Mouse (Mus musculus) CH12.LX (cell line): ENCODE data around the gene Ankmy2. TPM values are rescaled to one million over a fixed set of nuclear protein-coding genes. Genes with fewer than 3 reads are reported as not detected.

Experiments used
- DNase-seq: peaks from one replicate; pipeline ENCODE4 v3.0.0-alpha.2; 2013; ENCODE audit errors: extremely low read depth
- H3K27ac ChIP-seq: 2 replicates; pipeline ENCODE4 v1.5.1; 2012; ENCODE audit warnings: low read depth, mild to moderate bottlenecking, control low read depth, moderate library complexity; ENCODE audit not compliant: insufficient read depth
- H3K27me3 ChIP-seq: replicated peaks from 2 replicates; pipeline ENCODE3; 2012; ENCODE audit warnings: inconsistent platforms
- H3K36me3 ChIP-seq, 2 experiments: replicated peaks in 1 of 2; 2 replicates each; pipeline versions ENCODE3 to v1.6.1; 2012; ENCODE audit warnings: inconsistent platforms in 1 of 2, low read length in 1 of 2, mild to moderate bottlenecking in 1 of 2, mixed read lengths in 1 of 2, moderate library complexity in 1 of 2; ENCODE audit not compliant: control insufficient read depth in 1 of 2, insufficient read depth in 1 of 2
- H3K4me1 ChIP-seq, 2 experiments: 2 replicates each; pipeline ENCODE4 v1.6.1; 2012; ENCODE audit warnings: inconsistent platforms in 1 of 2, moderate library complexity in 1 of 2; ENCODE audit not compliant: insufficient read depth in 2 of 2, control insufficient read depth in 1 of 2
- H3K4me2 ChIP-seq: 2 replicates; pipeline ENCODE4 v1.6.1; 2012; ENCODE audit warnings: low read depth, mild to moderate bottlenecking, control low read depth; ENCODE audit not compliant: poor library complexity, insufficient read depth, severe bottlenecking
- H3K4me3 ChIP-seq, 3 experiments: fragments of 150-350 bp in 1 of 3; sonication (generic) in 1 of 3; replicated peaks in 1 of 3; 2 replicates each; pipeline versions ENCODE3 to v1.5.1; 2011 to 2012; ENCODE audit warnings: low read depth in 2 of 3, low read length in 2 of 3, mild to moderate bottlenecking in 2 of 3, moderate library complexity in 2 of 3, control low read depth in 1 of 3, improper control_type of control experiment in 1 of 3, inconsistent platforms in 1 of 3, mixed read lengths in 1 of 3; ENCODE audit not compliant: poor library complexity in 1 of 3
- H3K79me2 ChIP-seq: replicated peaks from 2 replicates; pipeline ENCODE4 v1.6.1; 2012; ENCODE audit warnings: mild to moderate bottlenecking, moderate library complexity; ENCODE audit not compliant: control insufficient read depth, poor library complexity, insufficient read depth, severe bottlenecking; ENCODE audit errors: extremely low read depth
- H3K9ac ChIP-seq: 2 replicates; pipeline ENCODE4 v1.6.1; 2012; ENCODE audit warnings: low read depth, mild to moderate bottlenecking, control low read depth, moderate library complexity; ENCODE audit not compliant: insufficient read depth
- H3K9me3 ChIP-seq: replicated peaks from 2 replicates; pipeline ENCODE3; 2012; ENCODE audit warnings: low read length, inconsistent platforms, mixed read lengths
- BHLHE40 ChIP-seq: IDR thresholded peaks from 2 replicates; pipeline ENCODE4 v1.6.1; 2011; ENCODE audit warnings: mild to moderate bottlenecking, low read depth, low read length, improper control_type of control experiment
- CHD1 ChIP-seq: IDR thresholded peaks from 2 replicates; pipeline ENCODE4 v1.6.1; 2012; ENCODE audit warnings: low read depth, low read length, improper control_type of control experiment, inconsistent platforms
- CHD2 ChIP-seq: IDR thresholded peaks from 2 replicates; pipeline ENCODE4 v1.6.1; 2011; ENCODE audit warnings: low read length, improper control_type of control experiment
- CTCF ChIP-seq, 2 experiments: IDR thresholded peaks in 1 of 2; conservative IDR thresholded peaks in 1 of 2; 2 replicates each; pipeline ENCODE4 v1.5.1; 2011 to 2012; ENCODE audit warnings: low read depth in 2 of 2, low read length in 2 of 2, improper control_type of control experiment in 1 of 2, inconsistent platforms in 1 of 2, mild to moderate bottlenecking in 1 of 2, moderate library complexity in 1 of 2
- ELF1 ChIP-seq: IDR thresholded peaks from 2 replicates; pipeline ENCODE4 v1.6.1; 2014; ENCODE audit warnings: low read depth, mild to moderate bottlenecking, inconsistent platforms, low read length, improper control_type of control experiment
- EP300 ChIP-seq: IDR thresholded peaks from 2 replicates; pipeline ENCODE4 v1.6.1; 2011; ENCODE audit warnings: low read length, improper control_type of control experiment
- HCFC1 ChIP-seq: IDR thresholded peaks from 2 replicates; pipeline ENCODE4 v1.6.1; 2012; ENCODE audit warnings: low read depth, mild to moderate bottlenecking, inconsistent platforms, low read length, improper control_type of control experiment
- IRF4 ChIP-seq: IDR thresholded peaks from 2 replicates; pipeline ENCODE4 v1.6.1; 2014; ENCODE audit warnings: low read depth, mild to moderate bottlenecking, inconsistent platforms, low read length, improper control_type of control experiment
- JUND ChIP-seq: conservative IDR thresholded peaks from 2 replicates; pipeline ENCODE4 v1.6.1; 2011; ENCODE audit warnings: low read depth, low read length, improper control_type of control experiment
- MAFK ChIP-seq: IDR thresholded peaks from 2 replicates; pipeline ENCODE4 v1.6.1; 2011; ENCODE audit warnings: low read length, improper control_type of control experiment; ENCODE audit not compliant: insufficient replicate concordance
- MAX ChIP-seq: IDR thresholded peaks from 2 replicates; pipeline ENCODE4 v1.6.1; 2011; ENCODE audit warnings: low read length, improper control_type of control experiment
- MAZ ChIP-seq: IDR thresholded peaks from 2 replicates; pipeline ENCODE4 v1.6.1; 2012; ENCODE audit warnings: low read depth, mild to moderate bottlenecking, inconsistent platforms, low read length, improper control_type of control experiment, moderate library complexity
- MXI1 ChIP-seq: IDR thresholded peaks from 2 replicates; pipeline ENCODE4 v1.6.1; 2011; ENCODE audit warnings: mild to moderate bottlenecking, low read depth, low read length, improper control_type of control experiment
- NELFE ChIP-seq: IDR thresholded peaks from 2 replicates; pipeline ENCODE4 v1.6.1; 2011; ENCODE audit warnings: low read depth, low read length, improper control_type of control experiment
- NRF1 ChIP-seq: IDR thresholded peaks from 2 replicates; pipeline ENCODE4 v1.6.1; 2014; ENCODE audit warnings: low read depth, mild to moderate bottlenecking, inconsistent platforms, low read length, improper control_type of control experiment, moderate library complexity
- POLR2A ChIP-seq: IDR thresholded peaks from 2 replicates; pipeline ENCODE4 v1.6.1; 2011; ENCODE audit warnings: low read depth, mild to moderate bottlenecking, improper control_type of control experiment, low read length
- POLR2AphosphoS2 ChIP-seq: IDR thresholded peaks from 2 replicates; pipeline ENCODE4 v1.6.1; 2011; ENCODE audit warnings: low read depth, low read length, improper control_type of control experiment
- SIN3A ChIP-seq: IDR thresholded peaks from 2 replicates; pipeline ENCODE4 v1.6.1; 2012; ENCODE audit warnings: low read length, improper control_type of control experiment, inconsistent platforms
- TBP ChIP-seq: conservative IDR thresholded peaks from 2 replicates; pipeline ENCODE4 v1.6.1; 2011; ENCODE audit warnings: low read depth, low read length, improper control_type of control experiment
- TCF12 ChIP-seq: IDR thresholded peaks from 2 replicates; pipeline ENCODE4 v1.6.1; 2014; ENCODE audit warnings: low read depth, mild to moderate bottlenecking, inconsistent platforms, low read length, improper control_type of control experiment
- UBTF ChIP-seq: IDR thresholded peaks from 2 replicates; pipeline ENCODE4 v1.6.1; 2012; ENCODE audit warnings: low read depth, mild to moderate bottlenecking, inconsistent platforms, low read length, improper control_type of control experiment, moderate library complexity
- USF1 ChIP-seq: IDR thresholded peaks from 2 replicates; pipeline ENCODE4 v1.6.1; 2014; ENCODE audit warnings: low read depth, mild to moderate bottlenecking, inconsistent platforms, low read length, improper control_type of control experiment
- ZKSCAN1 ChIP-seq: IDR thresholded peaks from 2 replicates; pipeline ENCODE4 v1.6.1; 2012; ENCODE audit warnings: low read depth, inconsistent platforms, low read length, improper control_type of control experiment, borderline replicate concordance
- ZMIZ1 ChIP-seq: IDR thresholded peaks from 2 replicates; pipeline ENCODE4 v1.6.1; 2012; ENCODE audit warnings: low read depth, mild to moderate bottlenecking, inconsistent platforms, low read length, improper control_type of control experiment
- ZNF384 ChIP-seq: IDR thresholded peaks from 2 replicates; pipeline ENCODE4 v1.6.1; 2012; ENCODE audit warnings: low read depth, low read length, improper control_type of control experiment, inconsistent platforms
- dilution Hi-C: fragments of 300-500 bp; cut with MboI; formaldehyde crosslinking; loops from 2 replicates; pipeline ENCODE4 v1.14.3; 2020; ENCODE audit warnings: low sequenced_read_pairs; ENCODE audit not compliant: extremely low pct_unique_long_range_greater_than_20kb, extremely low pct_ligation_motif_present
- in situ Hi-C: fragments of 300-500 bp; cut with MboI; formaldehyde crosslinking; loops from 3 replicates; pipeline ENCODE4 v1.14.3; 2019; ENCODE audit warnings: low sequenced_read_pairs, low pct_ligation_motif_present, low pct_unique_long_range_greater_than_20kb, mixed read lengths
- polyA plus RNA-seq: library from polyadenylated mRNA; unstranded; fragments of >175 nt; gene quantifications from 2 replicates; pipeline ENCODE4 v1.2.1, GENCODE M21; 2012; ENCODE audit warnings: low read depth; ENCODE audit not compliant: insufficient read length
- total RNA-seq, 2 experiments: library from RNA; depleted of rRNA; stranded (reverse); fragments of 300-350 nt in 1 of 2; fragments of >200 nt in 1 of 2; gene quantifications; 2 replicates each; pipeline ENCODE4 v1.2.3; 2012 to 2014

The Ankmy2 gene
- total RNA-seq (2012; rRNA removed), result 13.8 and 14.8 TPM in 2 replicates
- 19.1 and 20.9 TPM in 2 replicates for total RNA-seq (2014; rRNA removed)
- 16.7 and 16.8 TPM in 2 replicates for polyA plus RNA-seq

DNA sequence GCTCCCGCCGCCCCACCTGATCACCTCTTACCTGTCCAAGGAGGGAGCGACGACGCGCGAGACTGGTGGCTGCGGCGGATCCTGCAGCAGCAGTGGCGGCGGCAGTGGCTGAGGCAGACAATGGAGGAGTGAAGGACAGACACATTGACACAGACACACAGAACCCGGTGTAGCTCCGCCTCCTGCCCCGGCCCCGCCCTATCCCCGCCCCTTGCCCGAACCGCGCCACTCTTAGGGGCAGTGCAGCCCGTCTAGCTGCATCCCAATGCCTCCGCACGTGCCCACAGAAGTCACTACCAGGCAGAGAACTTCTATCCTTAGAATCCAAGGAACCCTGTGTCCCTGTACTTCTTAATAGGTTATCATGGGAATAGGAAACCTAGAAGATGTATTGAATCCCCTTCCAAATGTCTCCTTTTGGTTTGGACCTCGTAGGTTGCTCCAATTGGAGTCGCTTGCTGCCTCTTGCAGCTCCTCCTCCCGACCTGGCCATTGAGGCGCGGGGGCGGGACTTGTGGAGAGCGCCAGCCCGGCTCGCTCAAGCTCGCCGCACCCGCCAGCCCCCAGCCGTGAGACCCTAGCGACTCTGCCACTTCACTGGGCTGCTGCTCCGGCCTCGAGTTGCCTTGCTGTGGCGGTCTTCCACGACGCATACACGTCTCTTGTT is at the start of gene Ankmy2:
Gene Ankmy2 (plus strand): TSS at position 478 of the 667 bp plus-strand sequence.
- in situ Hi-C loops, result no loop called here
- peak within 1 kb of the TSS; percentile 93 for H3K4me2 ChIP-seq
- TF ChIP-seq MXI1 (no peak; the same call in none of the 2 replicates), CTCF (conservative IDR thresholded peaks at IDR 0.05 in 1 of 2, IDR thresholded peaks at IDR 0.05 in 1 of 2; ENCODE audit: low read depth in 2 of 2, low read length in 2 of 2) (no peak), BHLHE40 (peak; percentile 73), JUND (0 out of 2 replicates have a peak, but pooled peaks have one; percentile 26), SIN3A (peak; percentile 90), TBP (peak; percentile 89), IRF4 (0 out of 2 replicates have a peak, but pooled peaks have one; percentile 32), ZMIZ1 (peak; percentile 94), MAFK (no peak), TCF12 (peak; percentile 92), POLR2A (peak; percentile 95), UBTF (0 out of 2 replicates have a peak, but pooled peaks have one; percentile 58), NRF1 (0 out of 2 replicates have a peak, but pooled peaks have one; percentile 34), POLR2AphosphoS2 (peak; percentile 83; the same call in 1 of the 2 replicates), USF1 (no peak), ELF1 (no peak), MAZ (peak; percentile 70; the same call in 1 of the 2 replicates), CHD1 (peak; percentile 100), ZNF384 (no peak), MAX (peak; percentile 42; the same call in 1 of the 2 replicates), CHD2 (peak; percentile 49; the same call in 1 of the 2 replicates), HCFC1 (peak; percentile 70), ZKSCAN1 (no peak), EP300 (no peak), NELFE (peak; percentile 91)
- TF ChIP-seq, all 38 proteins: peak for 17
- Histone ChIP-seq H3K9ac (peak within 1 kb of the TSS; percentile 81), H3K36me3 (peaks cover 0 to 20% of the 10 kb centered on the region in 2 experiments), H3K4me3 (peak within 1 kb of the TSS; percentile 77 to 97 (median 96)), H3K27me3 (no peaks in the 10 kb centered on the region), H3K27ac (peak within 1 kb of the TSS; percentile 76), H3K4me1 (peaks cover 12 to 27% of the 10 kb centered on the region in 2 experiments), H3K79me2 (peaks cover 38% of the 10 kb centered on the region), H3K9me3 (no peaks in the 10 kb centered on the region)
- DNase-seq, result peak; percentile 92
- dilution Hi-C loops, result no loop called here
